Mouse (Mus musculus) MEL-GATA-1-ER (cell line): Measurements from ENCODE around the gene Pxk.
"Not testable (repeated sequence)": the region's sequence is repeated elsewhere in the genome, so short reads cannot be mapped to it uniquely, and the experiment has no call there.

Source experiments
- DNase-seq: peaks from one replicate; pipeline ENCODE4 v3.0.0-alpha.2; 2012; ENCODE audit warnings: low read depth; ENCODE audit errors: extremely low read depth

Pxk gene

GRCm38 (mm10) chr14:8101886-8102285 is 3.9 kb downstream of the Pxk start:
- no peak for DNase-seq

- DNase-seq: no peak
Observed at GRCm38 (mm10) chr14:8102676-8103075, 4.7 kb downstream of the Pxk start.

GRCm38 (mm10) chr14:8108047-8108446 is 10.0 kb downstream of the Pxk start:
- DNase-seq: no peak

GRCm38 (mm10) chr14:8108976-8109375 is 11.0 kb downstream of the Pxk start:
- DNase-seq: no peak

- no peak for DNase-seq
Observed at GRCm38 (mm10) chr14:8111545-8111944, 13.5 kb downstream of the Pxk start.

GRCm38 (mm10) chr14:8112036-8112435 is 14.0 kb downstream of the Pxk start:
- no peak for DNase-seq

GRCm38 (mm10) chr14:8113616-8114015 is 15.6 kb downstream of the Pxk start:
- DNase-seq: no peak

- DNase-seq: no peak
Observed at GRCm38 (mm10) chr14:8114306-8114705, 16.3 kb downstream of the Pxk start.

GRCm38 (mm10) chr14:8114756-8115155 is 16.7 kb downstream of the Pxk start:
- DNase-seq: no peak

GRCm38 (mm10) chr14:8115772-8116171 is 17.8 kb downstream of the Pxk start:
- no peak for DNase-seq

GRCm38 (mm10) chr14:8117371-8117770 is 19.4 kb downstream of the Pxk start:
- no peak for DNase-seq

- DNase-seq: no peak
Observed at GRCm38 (mm10) chr14:8119454-8119853, 21.4 kb downstream of the Pxk start.

GRCm38 (mm10) chr14:8119904-8120303 is 21.9 kb downstream of the Pxk start:
- no peak for DNase-seq

- no peak for DNase-seq
Observed at GRCm38 (mm10) chr14:8123141-8123540, 25.1 kb downstream of the Pxk start.

- not testable (repeated sequence) for DNase-seq
Observed at GRCm38 (mm10) chr14:8123611-8124010, 25.6 kb downstream of the Pxk start.

- no peak for DNase-seq
Observed at GRCm38 (mm10) chr14:8124046-8124881, 26.3 kb downstream of the Pxk start.

GRCm38 (mm10) chr14:8127971-8128370 is 30.0 kb downstream of the Pxk start:
- DNase-seq: no peak

GRCm38 (mm10) chr14:8132789-8133188 is 34.8 kb downstream of the Pxk start:
- DNase-seq: no peak

- no peak for DNase-seq
Observed at GRCm38 (mm10) chr14:8134234-8134633, 36.2 kb downstream of the Pxk start.

- no peak for DNase-seq
Observed at GRCm38 (mm10) chr14:8135130-8135529, 37.1 kb downstream of the Pxk start.

GRCm38 (mm10) chr14:8139724-8140710 is 42.0 kb downstream of the Pxk start:
- no peak for DNase-seq

- no peak for DNase-seq
Observed at GRCm38 (mm10) chr14:8141131-8141530, 43.1 kb downstream of the Pxk start.
